Mouse (Mus musculus) c-Kit-positive CD71-positive TER-119-positive erythroid progenitor cells, embryonic 14.5 days (primary cell): ENCODE measurements at regions not wholly inside any gene's neighbourhood (a gene's known extent, or its start where the extent isn't known, plus 50 kb on each side); places are given as distances from the start of the nearest gene placed in this dataset.
"Not testable (repeated sequence)": the region's sequence is repeated elsewhere in the genome, so short reads cannot be mapped to it uniquely, and the experiment has no call there.

Experiments
- DNase-seq: peaks from one replicate; pipeline ENCODE4 v3.0.0-alpha.2; 2013; ENCODE audit warnings: low spot score

GRCm38 (mm10) chr6:48175234-48175633 is 88.8 kb upstream of the Zfp746 start:
- DNase-seq = no peak

DNA sequence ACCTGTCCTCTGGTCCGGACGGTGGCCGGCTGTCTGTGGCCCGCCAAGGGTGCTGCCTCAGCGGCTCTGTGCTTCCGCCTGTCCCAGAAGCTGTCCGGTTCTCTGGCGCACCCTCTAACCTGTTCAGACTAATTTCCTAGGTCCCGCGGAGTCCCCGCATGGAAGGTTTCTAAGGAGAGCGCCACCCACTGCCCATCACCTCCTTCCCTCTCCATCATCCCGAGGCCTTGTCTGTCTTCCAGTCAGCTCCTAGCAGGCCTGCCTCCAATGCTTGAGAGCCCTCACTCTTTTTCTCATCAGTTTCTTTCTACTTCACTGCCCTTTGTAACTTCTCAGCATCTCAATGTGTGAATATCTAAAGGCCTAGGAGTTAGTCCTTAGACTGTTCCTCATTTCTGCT is 86.4 kb upstream of the Zfp746 start:
- DNase-seq = not testable (repeated sequence)

DNA sequence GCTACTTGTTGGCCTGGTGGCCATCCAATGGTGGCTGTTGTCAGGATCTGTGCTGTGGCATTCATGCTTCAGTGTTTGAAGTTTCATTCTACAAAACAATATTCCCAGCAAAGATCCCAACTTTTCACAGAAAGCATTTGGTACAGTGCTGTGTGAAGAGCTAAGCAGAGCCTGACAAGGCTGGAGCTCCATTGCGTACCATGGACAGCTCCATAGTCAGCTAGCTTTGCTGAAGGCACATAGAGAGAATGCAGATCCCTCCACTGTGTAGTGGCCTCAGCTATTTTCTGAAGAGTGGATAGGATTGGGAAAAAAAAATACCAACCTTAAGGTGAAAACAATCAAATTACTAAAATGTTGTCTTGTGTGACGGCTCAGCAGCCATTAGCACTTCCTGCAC is 50.5 kb upstream of the Zfp746 start:
- peak; percentile 3 for DNase-seq
